Mouse (Mus musculus): ENCODE measurements around the gene Kdelr3.

- TF ChIP-seq CTCF (IDR thresholded peaks at IDR 0.05; ENCODE audit: control insufficient read depth, insufficient read depth, insufficient read length), result no peak
- no peak for TF ChIP-seq MYOG (IDR thresholded peaks at IDR 0.05; ENCODE audit: control insufficient read depth, extremely low read depth, insufficient read length)
- TF ChIP-seq MAX (IDR thresholded peaks at IDR 0.05), result no peak
- TF ChIP-seq USF1 (IDR thresholded peaks at IDR 0.05; ENCODE audit: low read depth), result no peak
Measured at GRCm38 (mm10) chr15:79503438-79503837, 12.8 kb upstream of the Kdelr3 start.

All from C2C12 (cell line).